Mouse (Mus musculus) frontal cortex, postnatal 36 days (tissue): ENCODE results near the gene Vmn1r165.
"Not testable (repeated sequence)": the region's sequence is repeated elsewhere in the genome, so short reads cannot be mapped to it uniquely, and the experiment has no call there.

Experiments
- DNase-seq, 2 experiments: peaks; one replicate each; pipeline ENCODE4 v3.0.0; 2022; ENCODE audit warnings: low spot score in 2 of 2

The Vmn1r165 gene

GRCm38 (mm10) chr7:23217032-23217431, at the start of gene Vmn1r165:
Gene Vmn1r165 (plus strand): TSS chr7:23217332.
- not testable (repeated sequence) for DNase-seq

- not testable (repeated sequence) for DNase-seq
These were observed 34.5 kb downstream of the Vmn1r165 start, which contains the start of gene Vmn1r166 for GRCm38 (mm10) chr7:23251582-23251981. Gene Vmn1r166 (minus strand): TSS chr7:23251682.
